Mouse (Mus musculus) CD8-positive naive resting alpha-beta T cell, adult 2 months (primary cell): ENCODE data around the gene Ano7.
"Not testable (repeated sequence)": the region's sequence is repeated elsewhere in the genome, so short reads cannot be mapped to it uniquely, and the experiment has no call there.

Experiments used
- DNase-seq, 2 experiments: peaks; one replicate each; pipeline ENCODE4 v3.0.0; 2022; ENCODE audit warnings: low read depth in 2 of 2, low spot score in 2 of 2

Ano7 gene

GRCm38 (mm10) chr1:93445822-93446162 lies 72.1 kb downstream of the Ano7 start:
- no peak for DNase-seq

GRCm38 (mm10) chr1:93450118-93450517 lies 76.4 kb downstream of the Ano7 start:
- DNase-seq: not testable (repeated sequence)

GRCm38 (mm10) chr1:93453721-93454255 lies 80.1 kb downstream of the Ano7 start:
- no peak for DNase-seq
